Mouse (Mus musculus): ENCODE measurements around the gene Sf3a3.

GRCm38 (mm10) chr4:124701052-124701845 lies 13.3 kb upstream of the Sf3a3 start:
- TF ChIP-seq CTCF (IDR thresholded peaks at IDR 0.05; ENCODE audit: low read depth) (no peak), EP300 (IDR thresholded peaks at IDR 0.05; ENCODE audit: low read depth) (no peak)
